Mouse (Mus musculus): ENCODE measurements around the gene 4930432K21Rik. TPM values are rescaled to one million over a fixed set of nuclear protein-coding genes. Genes with fewer than 3 reads are reported as not detected.

The 4930432K21Rik gene
- polyA plus RNA-seq, 1 experiment = 0.24 TPM

DNA sequence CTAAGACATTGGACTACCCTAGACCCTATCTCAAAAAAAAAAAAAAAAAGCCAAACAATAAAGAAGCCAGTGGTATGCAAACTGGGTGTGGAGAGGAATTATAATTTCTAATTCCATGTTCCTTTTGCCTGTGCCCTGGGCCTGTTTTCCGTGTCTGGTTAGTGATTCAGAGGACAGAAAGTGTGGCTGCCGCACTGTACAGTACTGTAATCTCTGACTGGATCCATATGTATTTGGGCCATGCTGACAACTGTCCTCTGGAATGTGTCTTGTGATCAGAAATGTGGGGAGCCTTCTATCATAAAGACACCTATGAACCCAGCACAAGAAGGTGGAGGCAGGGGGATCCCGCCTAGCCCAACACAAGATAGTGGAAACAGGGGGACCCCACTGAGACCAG, 25.7 kb upstream of the 4930432K21Rik start:
- H3K27me3 ChIP-seq (ENCODE audit: control insufficient read depth, insufficient read depth, insufficient read length) = no peaks in the 10 kb centered on the region
- H3K4me3 ChIP-seq = no peak overlapping the region
- no peak for TF ChIP-seq POLR2AphosphoS2 (IDR thresholded peaks at IDR 0.05; ENCODE audit: insufficient read length, low read depth)
- TF ChIP-seq REST (IDR thresholded peaks at IDR 0.05; ENCODE audit: insufficient read depth, insufficient read length) = no peak
- no peak for TF ChIP-seq MYOD1 (IDR thresholded peaks at IDR 0.05; ENCODE audit: control insufficient read depth in 1 of 3, insufficient read length in 2 of 3, low read depth in 2 of 3)
- no peak for TF ChIP-seq SRF (IDR thresholded peaks at IDR 0.05; ENCODE audit: control insufficient read depth, insufficient read length, low read depth)
- TF ChIP-seq E2F4 (IDR thresholded peaks at IDR 0.05; ENCODE audit: insufficient read depth) = no peak
- TF ChIP-seq TCF3 (IDR thresholded peaks at IDR 0.05; ENCODE audit: insufficient read length, low read depth) = no peak
- TF ChIP-seq USF1 (IDR thresholded peaks at IDR 0.05; ENCODE audit: low read depth) = no peak
- TF ChIP-seq TCF12 (IDR thresholded peaks at IDR 0.05; ENCODE audit: insufficient read depth, poor library complexity, severe bottlenecking) = no peak
- no peak for TF ChIP-seq MAX (IDR thresholded peaks at IDR 0.05; ENCODE audit: low read depth)
- TF ChIP-seq CEBPB (IDR thresholded peaks at IDR 0.05; ENCODE audit: insufficient read depth, poor library complexity, severe bottlenecking) = no peak
- no peak overlapping the region for H3ac ChIP-seq (ENCODE audit: control insufficient read depth, insufficient read length)
- H3K79me2 ChIP-seq (ENCODE audit: control insufficient read depth, insufficient read depth) = no peaks in the 10 kb centered on the region
- H3K36me3 ChIP-seq (ENCODE audit: control insufficient read depth, insufficient read depth) = no peaks in the 10 kb centered on the region
- H3K4me2 ChIP-seq (ENCODE audit: low read depth) = no peak overlapping the region

- TF ChIP-seq MYOG (IDR thresholded peaks at IDR 0.05; ENCODE audit: control insufficient read depth in 1 of 3, insufficient read depth in 1 of 3, insufficient read length in 2 of 3, low read depth in 2 of 3) (no peak), POLR2A (IDR thresholded peaks at IDR 0.05; ENCODE audit: insufficient read length, low read depth) (peak; percentile 33), MYOD1 (IDR thresholded peaks at IDR 0.05; ENCODE audit: control insufficient read depth in 1 of 3, insufficient read length in 2 of 3, low read depth in 2 of 3) (peak in 1 of 3 experiments; percentile 12), E2F4 (IDR thresholded peaks at IDR 0.05; ENCODE audit: insufficient read depth) (no peak)
- Histone ChIP-seq H3ac (ENCODE audit: control insufficient read depth, insufficient read length) (no peak within 1 kb of the TSS), H3K27me3 (ENCODE audit: control insufficient read depth, insufficient read depth, insufficient read length) (no peaks in the 10 kb centered on the region), H3K4me3 (peak within 1 kb of the TSS; percentile 19), H3K4me2 (ENCODE audit: low read depth) (peak within 1 kb of the TSS; percentile 90), H3K79me2 (ENCODE audit: control insufficient read depth, insufficient read depth) (no peaks in the 10 kb centered on the region), H3K36me3 (ENCODE audit: control insufficient read depth, insufficient read depth) (no peaks in the 10 kb centered on the region)
Observed at GRCm38 (mm10) chr8:84125656-84126055, 22.2 kb upstream of the 4930432K21Rik start, which contains the start of gene Podnl1. TSS of gene Podnl1 (plus strand) at chr8:84125989.

DNA sequence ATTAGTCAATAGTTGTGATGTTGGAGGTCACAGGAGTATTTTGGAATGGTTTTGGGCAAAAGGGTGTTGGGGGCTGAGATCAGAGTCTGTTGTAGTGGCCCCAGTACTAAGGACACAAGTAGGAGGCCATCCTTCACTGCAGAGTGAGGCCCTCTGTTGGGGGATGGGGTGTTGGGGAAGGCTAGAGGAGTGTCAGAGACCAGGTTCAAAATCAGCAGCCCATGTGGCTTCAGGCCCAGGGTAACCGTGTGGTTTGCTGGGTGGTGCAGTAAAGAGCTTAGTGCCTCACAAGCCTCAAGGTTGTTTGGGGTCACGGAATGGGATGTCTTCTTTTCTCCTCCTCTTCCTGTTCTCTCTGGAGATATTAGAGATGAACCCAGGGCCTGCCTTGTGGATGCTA, 21.1 kb upstream of the 4930432K21Rik start:
- H3K27me3 ChIP-seq (ENCODE audit: control insufficient read depth, insufficient read depth, insufficient read length) = no peaks in the 10 kb centered on the region

DNA sequence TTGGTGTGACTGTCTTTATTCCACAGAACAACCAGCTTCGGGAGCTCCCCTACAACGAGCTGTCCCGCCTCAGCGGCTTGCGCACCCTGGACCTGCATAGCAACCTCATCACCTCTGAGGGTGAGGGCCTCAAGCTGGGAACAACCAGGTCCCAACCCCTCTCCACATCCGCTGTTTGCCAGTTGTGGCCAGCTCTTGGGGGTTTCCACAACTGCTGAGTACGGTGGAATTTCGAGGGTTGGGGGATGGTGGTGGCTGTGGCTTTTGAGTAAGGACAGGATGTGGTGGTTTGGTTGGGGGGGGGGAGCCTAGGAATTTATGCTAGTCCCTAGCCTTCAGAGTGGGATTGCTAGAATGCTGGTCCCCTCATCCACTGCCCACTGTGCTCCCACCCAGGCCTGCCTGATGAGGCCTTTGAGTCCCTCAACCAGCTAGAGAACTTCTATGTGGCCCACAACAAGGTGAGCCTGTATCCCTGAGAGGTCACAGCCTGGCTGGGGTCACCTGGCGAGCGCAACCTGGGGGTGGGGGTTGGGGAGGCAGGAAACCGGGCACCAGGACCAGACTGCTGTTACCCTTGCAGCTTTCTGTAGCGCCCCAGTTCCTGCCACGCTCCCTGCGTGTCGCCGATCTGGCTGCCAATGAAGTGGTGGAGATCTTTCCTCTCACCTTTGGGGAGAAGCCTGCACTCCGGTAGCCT, 20.5 kb upstream of the 4930432K21Rik start:
- TF ChIP-seq MYOD1 (IDR thresholded peaks at IDR 0.05; ENCODE audit: control insufficient read depth in 1 of 3, insufficient read length in 2 of 3, low read depth in 2 of 3) = no peak
- TF ChIP-seq CEBPB (IDR thresholded peaks at IDR 0.05; ENCODE audit: insufficient read depth, poor library complexity, severe bottlenecking) = no peak
- TF ChIP-seq E2F4 (IDR thresholded peaks at IDR 0.05; ENCODE audit: insufficient read depth) = no peak
- no peak for TF ChIP-seq SRF (IDR thresholded peaks at IDR 0.05; ENCODE audit: control insufficient read depth, insufficient read length, low read depth)
- TF ChIP-seq USF1 (IDR thresholded peaks at IDR 0.05; ENCODE audit: low read depth) = no peak
- no peak for TF ChIP-seq POLR2AphosphoS2 (IDR thresholded peaks at IDR 0.05; ENCODE audit: insufficient read length, low read depth)
- TF ChIP-seq POLR2A (IDR thresholded peaks at IDR 0.05; ENCODE audit: insufficient read length, low read depth) = no peak
- no peak for TF ChIP-seq MAX (IDR thresholded peaks at IDR 0.05; ENCODE audit: low read depth)
- TF ChIP-seq TCF12 (IDR thresholded peaks at IDR 0.05; ENCODE audit: insufficient read depth, poor library complexity, severe bottlenecking) = no peak
- TF ChIP-seq TCF3 (IDR thresholded peaks at IDR 0.05; ENCODE audit: insufficient read length, low read depth) = no peak
- no peak for TF ChIP-seq MYOG (IDR thresholded peaks at IDR 0.05; ENCODE audit: control insufficient read depth in 1 of 3, insufficient read depth in 1 of 3, insufficient read length in 2 of 3, low read depth in 2 of 3)
- TF ChIP-seq REST (IDR thresholded peaks at IDR 0.05; ENCODE audit: insufficient read depth, insufficient read length) = no peak
- H3K4me3 ChIP-seq = no peak overlapping the region
- no peaks in the 10 kb centered on the region for H3K79me2 ChIP-seq (ENCODE audit: control insufficient read depth, insufficient read depth)
- no peak overlapping the region for H3ac ChIP-seq (ENCODE audit: control insufficient read depth, insufficient read length)
- peak overlapping the region; percentile 90 for H3K4me2 ChIP-seq (ENCODE audit: low read depth)
- no peaks in the 10 kb centered on the region for H3K36me3 ChIP-seq (ENCODE audit: control insufficient read depth, insufficient read depth)
- H3K27me3 ChIP-seq (ENCODE audit: control insufficient read depth, insufficient read depth, insufficient read length) = no peaks in the 10 kb centered on the region

More for the DNA sequence above, 21.1 kb upstream of the 4930432K21Rik start:
- Histone ChIP-seq H3K4me2 (ENCODE audit: low read depth) (peak overlapping the region; percentile 90), H3ac (ENCODE audit: control insufficient read depth, insufficient read length) (no peak overlapping the region), H3K4me3 (peak overlapping the region; percentile 19), H3K36me3 (ENCODE audit: control insufficient read depth, insufficient read depth) (no peaks in the 10 kb centered on the region), H3K79me2 (ENCODE audit: control insufficient read depth, insufficient read depth) (no peaks in the 10 kb centered on the region)
- TF ChIP-seq CEBPB (IDR thresholded peaks at IDR 0.05; ENCODE audit: insufficient read depth, poor library complexity, severe bottlenecking) = no peak
- TF ChIP-seq SRF (IDR thresholded peaks at IDR 0.05; ENCODE audit: control insufficient read depth, insufficient read length, low read depth) = no peak
- no peak for TF ChIP-seq REST (IDR thresholded peaks at IDR 0.05; ENCODE audit: insufficient read depth, insufficient read length)

- H3ac ChIP-seq (ENCODE audit: control insufficient read depth, insufficient read length) = no peak overlapping the region
- H3K4me2 ChIP-seq (ENCODE audit: low read depth) = no peak overlapping the region
- H3K36me3 ChIP-seq (ENCODE audit: control insufficient read depth, insufficient read depth) = no peaks in the 10 kb centered on the region
- no peak overlapping the region for H3K4me3 ChIP-seq
- no peaks in the 10 kb centered on the region for H3K79me2 ChIP-seq (ENCODE audit: control insufficient read depth, insufficient read depth)
- TF ChIP-seq POLR2AphosphoS2 (IDR thresholded peaks at IDR 0.05; ENCODE audit: insufficient read length, low read depth) (no peak), TCF12 (IDR thresholded peaks at IDR 0.05; ENCODE audit: insufficient read depth, poor library complexity, severe bottlenecking) (no peak), USF1 (IDR thresholded peaks at IDR 0.05; ENCODE audit: low read depth) (no peak), MYOG (IDR thresholded peaks at IDR 0.05; ENCODE audit: control insufficient read depth in 1 of 3, insufficient read depth in 1 of 3, insufficient read length in 2 of 3, low read depth in 2 of 3) (no peak)
- H3K27me3 ChIP-seq (ENCODE audit: control insufficient read depth, insufficient read depth, insufficient read length) = no peaks in the 10 kb centered on the region
Observed at GRCm38 (mm10) chr8:84128277-84128676, 19.5 kb upstream of the 4930432K21Rik start.
